Mouse (Mus musculus): ENCODE measurements at regions not wholly inside any gene's neighbourhood (a gene's known extent, or its start where the extent isn't known, plus 50 kb on each side); places are given as distances from the start of the nearest gene placed in this dataset.

DNA sequence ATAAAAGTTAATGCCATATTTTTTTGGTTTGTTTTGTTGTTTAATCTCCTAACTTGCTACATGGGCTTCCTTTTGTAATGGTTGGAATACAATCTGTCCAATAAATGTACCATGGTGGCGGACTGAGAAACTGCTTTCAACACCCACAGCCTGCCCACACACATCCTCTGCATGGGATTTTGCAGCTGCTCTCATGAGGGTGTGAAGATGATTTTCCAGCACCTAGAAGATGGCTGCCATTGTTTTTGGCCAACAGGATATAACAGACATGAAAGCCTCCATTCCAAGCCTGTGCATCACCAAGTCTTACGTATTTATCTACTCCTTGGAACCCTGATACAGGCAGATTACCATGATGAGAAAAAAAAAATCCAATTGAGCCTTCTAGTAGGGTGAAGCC, 310.4 kb downstream of the Cog6 start:
- TF ChIP-seq CTCF (conservative IDR thresholded peaks at IDR 0.05; ENCODE audit: insufficient read depth, insufficient read length, low read depth, low read length), result no peak
- TF ChIP-seq POLR2A (IDR thresholded peaks at IDR 0.05; ENCODE audit: low read depth, low read length), result no peak

Measured in kidney, adult 2 months (tissue).